Mouse (Mus musculus) gastrocnemius, postnatal 25 days (tissue): Measurements from ENCODE around the gene Ssrp1. TPM values are rescaled to one million over a fixed set of nuclear protein-coding genes. Genes with fewer than 3 reads are reported as not detected.
A peak's percentile ranks its signal among the peaks of the same experiment; 100 is the strongest.

Experiments used
- DNase-seq: peaks from one replicate; pipeline ENCODE4 v3.0.0; 2022
- total RNA-seq, 2 experiments: library from RNA; stranded (reverse); gene quantifications; 1 replicate in 1 of 2; 2 replicates in 1 of 2; pipeline ENCODE4 v1.2.3; 2021

Gene Ssrp1
- total RNA-seq, 2 experiments from 2014 or later: 25.5 to 28.3 TPM

GRCm38 (mm10) chr2:85073751-85074150, 36.7 kb downstream of the Ssrp1 start:
- DNase-seq: no peak

DNA sequence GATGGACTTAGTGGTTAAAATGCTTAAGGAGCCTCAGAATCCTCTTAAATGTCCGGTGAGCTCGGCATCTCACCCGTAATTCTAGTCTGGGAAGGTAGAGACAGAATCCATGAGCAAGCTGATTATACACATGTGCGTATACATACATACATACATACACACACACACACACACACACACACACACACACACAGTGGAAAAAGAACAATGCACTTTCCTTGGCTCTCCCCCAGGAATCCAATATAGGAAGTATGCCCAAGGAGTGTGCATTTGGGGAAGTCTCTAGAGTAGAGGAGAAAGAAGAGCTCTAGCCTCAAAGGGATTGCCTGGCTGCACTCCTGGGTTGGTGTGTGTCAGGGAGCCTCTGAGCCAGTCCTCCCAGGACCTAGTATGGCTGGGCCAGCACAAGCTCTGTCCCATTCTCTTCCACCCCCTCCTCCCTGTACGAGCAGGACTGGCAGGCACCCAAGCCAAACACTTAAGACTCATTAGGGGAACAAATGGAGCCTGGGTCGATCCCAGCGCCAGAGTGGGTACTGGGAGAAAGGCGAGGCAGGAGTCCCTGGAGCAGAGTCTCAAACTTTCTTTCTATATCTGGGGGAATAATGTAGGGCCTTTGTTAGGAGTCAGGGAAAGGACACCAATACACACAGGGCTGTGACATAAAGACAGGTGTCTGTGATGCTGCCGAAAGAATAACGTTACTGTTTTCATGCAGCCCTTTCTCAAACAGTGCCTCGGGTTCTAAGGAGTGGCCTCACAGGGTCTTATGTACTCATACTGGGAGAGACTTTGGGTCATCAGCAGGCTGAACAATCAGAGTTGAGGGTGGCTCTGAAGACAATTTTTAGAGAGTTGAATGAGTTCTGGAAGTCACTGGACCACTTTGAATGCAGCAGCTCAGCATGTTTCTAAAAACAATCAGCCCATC, 51.9 kb downstream of the Ssrp1 start:
- DNase-seq: peak; percentile 19

DNA sequence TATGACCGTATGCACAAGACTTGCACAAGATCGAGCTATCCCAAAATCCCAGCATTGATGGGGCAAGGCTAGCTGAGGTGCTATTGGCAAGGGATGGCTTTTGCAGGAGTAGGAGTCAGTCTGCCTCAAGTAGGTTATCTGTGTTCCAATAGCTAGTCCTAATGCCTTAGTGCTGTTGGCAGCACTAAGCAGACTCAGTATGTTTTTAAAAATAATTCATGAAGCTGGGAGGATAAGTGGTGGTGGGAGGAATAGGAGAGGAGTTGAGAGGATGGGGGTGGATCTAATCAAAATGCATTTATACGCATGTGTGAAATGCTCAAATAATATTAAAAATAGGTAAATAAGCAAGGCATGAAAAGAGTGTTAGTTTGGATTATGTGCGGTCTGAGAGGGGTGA, 54.3 kb downstream of the Ssrp1 start:
- no peak for DNase-seq

DNA sequence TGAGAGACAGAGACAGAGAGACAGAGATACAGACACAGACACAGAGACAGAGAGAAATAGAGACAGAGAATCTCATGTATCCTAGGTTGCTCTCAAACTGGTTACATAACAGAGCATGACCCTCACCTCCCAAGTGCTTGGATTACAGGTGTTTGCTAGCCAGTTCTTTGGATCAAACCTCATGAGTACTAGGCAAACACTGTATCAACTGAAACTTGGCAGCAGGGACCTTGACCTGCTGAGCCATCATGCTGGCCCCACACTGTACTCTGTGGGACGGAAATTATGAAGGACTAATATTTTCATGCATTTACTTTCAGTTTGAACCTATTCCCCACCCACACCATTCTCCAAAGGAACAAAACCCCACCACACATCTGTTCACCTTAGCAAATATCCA, 56.3 kb downstream of the Ssrp1 start:
- no peak for DNase-seq

DNA sequence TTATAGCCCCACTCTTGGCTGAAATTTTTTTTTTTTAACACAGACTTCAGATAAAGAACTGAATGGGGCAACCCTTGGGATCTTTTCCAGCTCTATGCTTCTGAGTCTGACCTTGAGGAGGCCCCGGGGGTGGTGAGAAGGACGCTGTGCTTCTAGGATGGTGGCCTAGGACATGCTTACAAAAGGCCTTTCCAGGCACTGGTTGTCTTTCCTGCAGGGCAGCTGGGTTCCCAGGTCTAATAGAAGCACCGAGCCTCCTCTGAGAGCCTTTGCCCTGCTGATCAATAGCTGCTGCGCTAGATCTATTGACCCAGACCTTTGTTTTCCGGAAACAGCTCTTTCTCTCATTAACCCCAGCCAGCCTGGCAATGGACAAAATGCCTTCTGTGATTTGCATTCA, 58.9 kb downstream of the Ssrp1 start:
- no peak for DNase-seq

Other genes starting within 250 kb of the Ssrp1 start
- 1 to 10 TPM; 4.2 to 8.1 TPM for gene Ube2l6, start 238.4 kb upstream of the Ssrp1 start, total RNA-seq
- 100 to 1,000 TPM; 101 to 105 TPM for gene Smtnl1, start 214.6 kb upstream of the Ssrp1 start, total RNA-seq
- 10 to 100 TPM; 49.3 to 51.3 TPM for gene Timm10, start 210.2 kb upstream of the Ssrp1 start, total RNA-seq
- 1 to 10 TPM; 7.7 to 8.4 TPM for gene Slc43a1, start 198.4 kb upstream of the Ssrp1 start, total RNA-seq
- gene Rtn4rl2, start 150.5 kb upstream of the Ssrp1 start, total RNA-seq: under 1 TPM; 0.43 to 0.54 TPM
- gene Slc43a3, start 100.7 kb upstream of the Ssrp1 start, total RNA-seq: 10 to 100 TPM; 22.9 to 23.4 TPM
- gene Prg2, start 56.8 kb upstream of the Ssrp1 start, total RNA-seq: not detected
- not detected for gene Prg3, start 49.0 kb upstream of the Ssrp1 start, total RNA-seq
- under 1 TPM; 0.40 to 0.43 TPM for gene P2rx3, start 228 bp downstream of the Ssrp1 start, total RNA-seq
- 10 to 100 TPM; 26.0 to 29.1 TPM for gene Tnks1bp1, start 10.8 kb downstream of the Ssrp1 start, total RNA-seq
- 10 to 100 TPM; 13.7 to 16.9 TPM for gene Aplnr, start 99.0 kb downstream of the Ssrp1 start, total RNA-seq
- 1 to 10 TPM in 1 of 2 experiments, under 1 TPM in 1; 0.59 to 1.8 TPM for gene Lrrc55, start 160.0 kb downstream of the Ssrp1 start, total RNA-seq